Mouse (Mus musculus): ENCODE data around the gene Rnf167.
A peak's percentile ranks its signal among the peaks of the same experiment; 100 is the strongest.

Rnf167 gene

GRCm38 (mm10) chr11:70655571-70656455 is 8.8 kb downstream of the Rnf167 start:
- peak; percentile 99 for DNase-seq

- peak; percentile 99 for DNase-seq
These were observed 9.5 kb downstream of the Rnf167 start for GRCm38 (mm10) chr11:70656456-70656927.

DNA sequence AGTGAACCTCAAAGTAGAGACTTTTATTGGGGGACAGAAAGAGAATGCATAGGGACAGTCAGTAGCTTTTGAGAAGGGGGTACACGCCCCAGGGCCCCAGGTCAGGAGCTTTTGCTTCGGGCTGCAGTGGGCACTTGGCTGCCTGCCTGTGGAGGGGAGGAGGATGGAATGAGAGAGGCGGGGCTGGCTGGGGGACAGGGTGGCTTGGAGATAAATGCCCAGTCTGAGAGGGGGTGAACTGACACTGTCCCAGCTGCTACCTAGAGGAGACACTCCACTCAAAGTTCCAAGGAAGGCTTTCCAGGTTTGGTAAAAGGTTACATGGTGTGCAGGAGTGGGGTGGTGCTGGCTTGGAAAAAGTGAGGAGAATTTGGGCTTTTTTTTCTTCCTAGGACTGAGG is 9.9 kb downstream of the Rnf167 start, which contains the start of gene Eno3:
TSS of gene Eno3 (plus strand) at position 239 of the 400 bp plus-strand sequence.
- peak; percentile 96 for DNase-seq

GRCm38 (mm10) chr11:70657573-70657972 is 10.5 kb downstream of the Rnf167 start:
- DNase-seq, result peak; percentile 88

- DNase-seq, result peak; percentile 92
These were observed 11.0 kb downstream of the Rnf167 start for GRCm38 (mm10) chr11:70657991-70658390.

DNA sequence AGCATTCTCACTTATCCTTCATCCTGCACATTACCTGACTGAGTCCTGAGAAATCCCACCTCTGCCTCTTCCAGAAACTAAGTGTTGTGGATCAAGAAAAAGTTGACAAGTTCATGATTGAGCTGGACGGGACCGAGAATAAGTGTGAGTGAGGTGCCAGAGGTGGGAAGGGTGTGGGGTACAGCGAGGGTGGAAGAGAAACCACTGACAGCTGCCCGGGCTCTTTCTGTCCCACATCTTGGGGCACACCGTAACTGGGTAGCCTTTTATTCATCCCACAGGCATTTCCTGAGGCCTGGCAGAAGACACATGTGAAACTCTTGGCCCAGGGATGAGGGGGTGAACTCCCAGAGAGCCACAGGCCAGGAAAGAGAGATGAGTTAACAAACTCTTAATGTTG is 11.5 kb downstream of the Rnf167 start:
- DNase-seq, result peak; percentile 90

DNA sequence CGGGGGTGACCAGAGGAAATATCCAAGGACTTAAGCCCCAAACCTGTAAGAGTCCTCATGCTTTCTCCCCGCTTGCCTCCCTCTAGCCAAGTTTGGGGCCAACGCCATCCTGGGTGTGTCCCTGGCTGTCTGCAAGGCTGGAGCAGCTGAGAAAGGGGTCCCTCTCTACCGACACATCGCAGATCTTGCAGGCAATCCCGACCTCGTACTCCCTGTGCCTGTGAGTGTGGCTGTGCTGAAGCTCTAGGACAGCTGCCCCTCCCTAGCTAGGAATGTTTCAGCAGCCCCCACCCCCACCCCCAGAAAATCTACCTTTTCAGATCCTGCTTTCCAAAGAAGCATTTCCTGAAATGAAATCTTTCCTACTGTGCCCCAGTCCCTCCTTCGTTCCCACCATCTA is 11.9 kb downstream of the Rnf167 start:
- no peak for DNase-seq

GRCm38 (mm10) chr11:70660571-70660970 is 13.5 kb downstream of the Rnf167 start:
- DNase-seq, result peak; percentile 93

GRCm38 (mm10) chr11:70663101-70663500 is 16.1 kb downstream of the Rnf167 start:
- peak; percentile 79 for DNase-seq

DNA sequence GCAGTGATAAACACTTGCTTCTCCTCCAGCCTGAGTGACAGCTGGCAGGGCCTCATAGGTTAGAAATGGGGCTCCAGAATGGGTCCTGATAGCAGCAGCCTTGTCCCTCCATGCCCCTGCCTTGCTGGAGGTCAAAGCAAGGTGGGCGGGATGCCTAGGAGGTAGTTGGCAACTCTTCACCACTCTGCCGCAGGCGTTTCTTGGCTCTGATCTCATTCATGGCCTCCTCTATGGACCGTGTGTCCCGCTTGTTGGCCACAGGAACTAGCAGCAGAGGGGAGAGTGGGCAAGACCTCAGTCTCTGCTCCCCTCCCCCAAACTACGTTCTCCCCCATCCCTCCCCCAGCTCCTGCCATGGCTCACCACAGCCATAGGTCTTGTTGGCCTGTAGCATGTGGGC is 16.9 kb downstream of the Rnf167 start:
- peak; percentile 95 for DNase-seq

GRCm38 (mm10) chr11:70664741-70665140 is 17.7 kb downstream of the Rnf167 start:
- no peak for DNase-seq

GRCm38 (mm10) chr11:70666687-70667086 is 19.7 kb downstream of the Rnf167 start:
- peak; percentile 86 for DNase-seq

GRCm38 (mm10) chr11:70667271-70668150 is 20.5 kb downstream of the Rnf167 start:
- DNase-seq, result peak; percentile 95

DNA sequence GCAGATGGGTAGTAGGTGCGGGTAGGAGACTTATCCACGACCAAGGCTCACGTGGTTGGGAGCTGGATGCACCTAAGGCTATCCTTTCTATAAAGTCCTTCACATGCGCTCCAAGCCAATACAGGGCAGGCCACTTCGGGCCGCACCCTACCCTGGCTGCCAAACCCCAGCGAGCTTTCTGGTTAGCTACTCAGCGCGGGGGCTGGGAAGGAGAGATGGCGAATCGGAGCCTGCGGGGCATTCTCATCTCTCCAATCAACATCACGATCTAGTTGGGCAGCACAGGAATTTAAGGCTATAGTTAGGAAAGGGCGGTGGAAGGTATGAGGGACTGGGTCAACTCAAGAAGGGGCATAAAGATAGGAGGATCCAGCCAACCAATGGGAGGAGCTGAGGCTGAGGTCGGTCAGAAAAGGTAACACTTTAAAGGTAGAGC is 21.3 kb downstream of the Rnf167 start:
- no peak for DNase-seq

DNA sequence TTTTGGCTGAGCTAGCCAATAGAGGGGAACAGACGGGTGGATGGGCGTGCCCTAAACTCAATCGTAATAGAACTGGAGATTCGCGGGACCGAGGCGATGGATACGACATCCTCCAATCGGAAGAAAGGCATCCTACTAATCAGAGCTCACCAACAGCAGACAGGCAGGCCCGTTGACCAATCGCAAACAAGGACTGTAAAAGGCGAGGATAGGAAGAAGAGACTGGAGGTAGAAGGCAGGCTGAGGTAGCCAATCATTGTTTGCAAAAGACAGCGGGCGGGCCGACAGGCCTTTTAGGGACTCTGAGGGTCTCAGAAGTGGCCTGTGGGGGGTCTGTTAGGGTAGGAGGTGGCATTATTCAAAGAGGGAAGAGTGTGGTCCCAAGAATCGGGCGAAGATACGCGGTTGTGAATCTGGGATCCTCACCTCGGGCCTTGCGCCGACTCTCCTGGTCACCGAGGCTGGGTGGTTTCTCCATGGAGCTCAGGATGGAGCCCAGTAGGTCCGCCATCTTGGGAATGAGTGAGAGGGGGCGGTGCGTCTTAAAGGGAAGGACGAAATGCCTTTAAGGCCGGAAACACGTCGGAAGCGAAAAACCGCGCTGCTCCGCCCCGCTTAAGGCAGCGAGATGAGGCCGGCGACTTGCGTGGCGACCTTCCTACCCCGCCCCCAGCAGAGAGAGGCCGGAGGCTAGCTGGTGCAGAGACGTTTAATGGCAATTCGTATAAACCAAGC is 21.9 kb downstream of the Rnf167 start, which contains the start of gene Spag7:
TSS of gene Spag7 (minus strand) at position 646 of the 735 bp plus-strand sequence.
- DNase-seq, result peak; percentile 100

DNA sequence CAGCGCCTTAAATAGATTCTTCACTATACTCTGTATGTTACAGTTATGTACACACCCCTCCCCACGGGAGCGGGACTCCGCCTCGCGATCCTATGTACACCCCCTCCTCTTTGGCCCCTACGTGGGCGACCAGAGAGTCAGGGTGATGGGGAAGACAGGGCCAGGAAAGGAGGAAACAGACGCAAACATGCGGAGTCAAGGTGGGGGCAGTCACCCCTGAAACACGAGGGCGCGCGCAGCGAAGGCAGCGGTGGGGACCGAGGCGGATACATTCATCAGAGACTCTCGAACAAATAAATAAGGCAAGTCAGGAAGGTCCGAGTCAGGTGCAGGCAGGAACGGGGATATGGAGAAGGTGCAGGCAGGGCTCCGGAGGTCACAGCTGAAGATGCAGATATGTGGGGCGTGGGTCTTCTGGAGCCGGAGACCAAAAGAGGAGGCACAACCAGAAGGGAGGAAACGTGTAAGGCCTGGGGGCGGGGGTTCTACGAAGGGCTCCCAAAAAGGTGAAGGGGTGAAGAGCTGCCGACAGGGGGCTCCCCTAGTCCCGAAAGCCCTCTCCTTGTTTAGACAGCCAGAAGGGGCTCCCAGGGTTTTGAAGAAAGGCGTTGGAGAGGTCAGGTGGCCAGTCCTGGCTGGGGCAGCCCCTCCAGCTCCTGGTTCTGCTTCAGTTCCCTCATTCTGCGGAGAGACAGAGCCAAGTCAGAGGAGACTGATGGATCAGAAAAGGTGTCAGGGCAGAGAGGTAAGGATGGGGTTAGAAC is 22.7 kb downstream of the Rnf167 start:
- peak; percentile 98 for DNase-seq

DNA sequence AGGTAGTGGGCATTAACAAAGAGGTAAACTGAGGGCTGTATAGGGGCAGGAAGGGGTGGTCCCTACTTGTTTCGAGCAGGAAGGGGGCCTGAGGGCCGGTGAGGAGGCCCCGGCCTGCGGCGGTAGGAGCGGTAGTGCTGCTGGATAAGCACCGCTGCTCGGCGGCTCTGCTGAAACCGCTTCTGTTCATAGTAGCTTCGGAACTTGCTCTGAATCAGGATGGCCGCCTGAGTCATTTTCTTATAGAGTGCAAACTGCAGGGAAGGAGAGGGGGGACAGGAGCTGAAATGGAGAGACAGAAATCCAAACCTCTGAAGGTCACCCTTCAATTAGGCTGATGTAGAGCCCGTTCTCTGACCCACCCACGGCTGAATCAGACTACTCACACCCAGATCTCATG is 23.4 kb downstream of the Rnf167 start:
- no peak for DNase-seq

DNA sequence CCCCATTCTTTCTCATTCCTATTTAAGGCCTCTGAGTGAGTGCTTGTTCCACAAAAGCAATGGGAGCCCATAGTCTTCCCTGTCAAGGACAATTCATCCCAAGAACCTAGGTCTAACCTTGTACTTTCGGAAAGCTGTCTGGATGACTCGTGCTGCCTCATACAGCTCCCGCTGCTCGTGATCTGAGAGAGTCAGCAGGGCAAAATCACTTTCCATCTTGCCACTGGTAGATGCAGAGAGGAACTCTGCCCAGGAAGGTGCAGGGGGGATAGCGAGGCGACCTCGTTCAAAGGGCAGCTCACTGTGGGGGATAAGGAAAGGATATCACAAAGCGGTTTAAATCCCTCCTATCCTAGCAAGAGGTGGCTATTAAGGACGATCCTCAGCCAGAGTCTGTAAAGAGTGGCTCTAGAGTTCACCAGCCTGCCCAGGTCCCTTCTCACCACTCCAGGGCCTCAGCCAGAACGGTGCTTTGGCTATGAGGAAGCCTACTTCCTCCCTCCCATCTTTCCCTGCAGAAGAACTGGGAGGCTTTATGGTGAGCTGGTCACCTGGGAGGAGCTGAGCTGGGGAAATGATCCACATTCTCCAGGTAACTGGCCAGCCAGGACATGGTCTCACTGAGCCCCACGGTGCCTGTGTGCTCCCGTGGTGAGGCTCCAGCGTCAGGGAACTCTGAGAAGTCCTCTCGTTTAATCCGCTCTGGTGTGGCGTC is 24.5 kb downstream of the Rnf167 start:
- DNase-seq, result peak; percentile 90

- DNase-seq, result peak; percentile 86
These were observed 27.0 kb downstream of the Rnf167 start for GRCm38 (mm10) chr11:70674014-70674413.

- DNase-seq, result peak; percentile 94
These were observed 27.5 kb downstream of the Rnf167 start for GRCm38 (mm10) chr11:70674501-70674900.

GRCm38 (mm10) chr11:70678092-70678491 is 31.1 kb downstream of the Rnf167 start:
- DNase-seq, result no peak
